Mouse (Mus musculus): ENCODE measurements around the gene Ero1lb. TPM values are rescaled to one million over a fixed set of nuclear protein-coding genes. Genes with fewer than 3 reads are reported as not detected.

Gene Ero1lb
- total RNA-seq, 2 experiments from 2014 or later = 18.1 to 22.8 TPM

Other genes with a start within 250 kb of the Ero1lb start
- gene Actn2, start 225.1 kb upstream of the Ero1lb start, total RNA-seq (2021) = under 1 TPM; 0.10 to 0.59 TPM
- gene Heatr1, start 170.8 kb upstream of the Ero1lb start, total RNA-seq (2021) = 10 to 100 TPM; 33.4 to 50.1 TPM
- 10 to 100 TPM; 82.0 to 87.1 TPM for gene Lgals8, start 100.9 kb upstream of the Ero1lb start, total RNA-seq (2021)
- under 1 TPM; 0.03 to 0.07 TPM for gene Edaradd, start 45.4 kb upstream of the Ero1lb start, total RNA-seq (2021)
- not detected for gene Prl2c3, start 234.2 kb downstream of the Ero1lb start, total RNA-seq (2021)